Mouse (Mus musculus): ENCODE data around the gene H2al1j. TPM values are rescaled to one million over a fixed set of nuclear protein-coding genes. Genes with fewer than 3 reads are reported as not detected.

H2al1j gene
- not detected in 2 replicates for polyA plus RNA-seq (2015; fragmentation: Nextera tagmentation; extraction: Ambion mirVana)

DNA sequence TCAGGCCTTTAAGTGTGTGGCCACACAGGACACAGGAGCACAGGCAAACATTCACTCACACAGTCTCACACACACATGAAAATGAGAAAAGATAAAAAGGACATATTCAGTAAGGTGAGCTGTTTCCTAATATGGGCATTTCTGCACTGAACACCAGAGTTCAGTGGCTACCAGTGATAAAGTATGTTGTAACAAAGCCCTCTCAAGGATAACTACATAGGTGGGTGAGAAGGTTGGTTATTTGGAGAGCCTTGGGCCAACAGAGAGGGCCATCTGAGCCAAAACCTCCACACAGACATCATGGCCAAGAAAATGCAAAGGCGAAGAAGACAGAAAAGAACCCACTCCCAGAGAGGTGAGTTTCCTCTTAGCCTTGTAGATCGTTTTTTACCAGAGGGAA, at the start of gene H2al1j:
Gene H2al1j, plus strand, starts transcription at position 301 of the 400 bp plus-strand sequence.

DNA sequence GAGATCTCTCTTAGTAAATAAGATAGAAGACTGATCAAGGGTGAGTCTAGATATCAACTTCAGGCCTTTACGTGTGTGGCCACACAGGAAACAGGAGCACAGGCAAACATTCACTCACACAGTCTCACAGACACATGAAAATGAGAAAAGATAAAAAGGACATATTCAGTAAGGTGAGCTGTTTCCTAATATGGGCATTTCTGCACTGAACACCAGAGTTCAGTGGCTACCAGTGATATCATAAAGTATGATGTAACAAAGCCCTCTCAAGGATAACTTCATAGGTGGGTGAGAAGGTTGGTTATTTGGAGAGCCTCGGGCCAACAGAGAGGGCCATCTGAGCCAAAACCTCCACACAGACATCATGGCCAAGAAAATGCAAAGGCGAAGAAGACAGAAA, 28.7 kb upstream of the H2al1j start, which contains the start of gene H2al1a:
Gene H2al1a, plus strand, starts transcription at position 301 of the 400 bp plus-strand sequence.

DNA sequence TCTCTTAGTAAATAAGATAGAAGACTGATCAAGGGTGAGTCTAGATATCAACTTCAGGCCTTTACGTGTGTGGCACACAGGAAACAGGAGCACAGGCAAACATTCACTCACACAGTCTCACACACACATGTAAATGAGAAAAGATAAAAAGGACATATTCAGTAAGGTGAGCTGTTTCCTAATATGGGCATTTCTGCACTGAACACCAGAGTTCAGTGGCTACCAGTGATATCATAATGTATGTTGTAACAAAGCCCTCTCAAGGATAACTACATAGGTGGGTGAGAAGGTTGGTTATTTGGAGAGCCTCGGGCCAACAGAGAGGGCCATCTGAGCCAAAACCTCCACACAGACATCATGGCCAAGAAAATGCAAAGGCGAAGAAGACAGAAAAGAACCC, 25.5 kb upstream of the H2al1j start, which contains the start of gene H2al1b:
Gene H2al1b, plus strand, starts transcription at position 301 of the 400 bp plus-strand sequence.

DNA sequence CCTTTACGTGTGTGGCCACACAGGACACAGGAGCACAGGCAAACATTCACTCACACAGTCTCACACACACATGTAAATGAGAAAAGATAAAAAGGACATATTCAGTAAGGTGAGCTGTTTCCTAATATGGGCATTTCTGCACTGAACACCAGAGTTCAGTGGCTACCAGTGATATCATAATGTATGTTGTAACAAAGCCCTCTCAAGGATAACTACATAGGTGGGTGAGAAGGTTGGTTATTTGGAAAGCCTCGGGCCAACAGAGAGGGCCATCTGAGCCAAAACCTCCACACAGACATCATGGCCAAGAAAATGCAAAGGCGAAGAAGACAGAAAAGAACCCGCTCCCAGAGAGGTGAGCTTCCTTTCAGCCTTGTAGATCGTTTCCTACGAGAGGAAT, 22.3 kb upstream of the H2al1j start, which contains the start of gene H2al1c:
Gene H2al1c, plus strand, starts transcription at position 301 of the 400 bp plus-strand sequence.

DNA sequence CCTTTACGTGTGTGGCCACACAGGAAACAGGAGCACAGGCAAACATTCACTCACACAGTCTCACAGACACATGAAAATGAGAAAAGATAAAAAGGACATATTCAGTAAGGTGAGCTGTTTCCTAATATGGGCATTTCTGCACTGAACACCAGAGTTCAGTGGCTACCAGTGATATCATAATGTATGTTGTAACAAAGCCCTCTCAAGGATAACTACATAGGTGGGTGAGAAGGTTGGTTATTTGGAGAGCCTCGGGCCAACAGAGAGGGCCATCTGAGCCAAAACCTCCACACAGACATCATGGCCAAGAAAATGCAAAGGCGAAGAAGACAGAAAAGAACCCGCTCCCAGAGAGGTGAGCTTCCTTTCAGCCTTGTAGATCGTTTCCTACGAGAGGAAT, 19.1 kb upstream of the H2al1j start, which contains the start of gene H2al1d:
Gene H2al1d, plus strand, starts transcription at position 301 of the 400 bp plus-strand sequence.

DNA sequence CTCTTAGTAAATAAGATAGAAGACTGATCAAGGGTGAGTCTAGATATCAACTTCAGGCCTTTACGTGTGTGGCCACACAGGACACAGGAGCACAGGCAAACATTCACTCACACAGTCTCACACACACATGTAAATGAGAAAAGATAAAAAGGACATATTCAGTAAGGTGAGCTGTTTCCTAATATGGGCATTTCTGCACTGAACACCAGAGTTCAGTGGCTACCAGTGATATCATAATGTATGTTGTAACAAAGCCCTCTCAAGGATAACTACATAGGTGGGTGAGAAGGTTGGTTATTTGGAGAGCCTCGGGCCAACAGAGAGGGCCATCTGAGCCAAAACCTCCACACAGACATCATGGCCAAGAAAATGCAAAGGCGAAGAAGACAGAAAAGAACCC, 16.0 kb upstream of the H2al1j start, which contains the start of gene H2al1e:
Gene H2al1e, plus strand, starts transcription at position 301 of the 400 bp plus-strand sequence.

DNA sequence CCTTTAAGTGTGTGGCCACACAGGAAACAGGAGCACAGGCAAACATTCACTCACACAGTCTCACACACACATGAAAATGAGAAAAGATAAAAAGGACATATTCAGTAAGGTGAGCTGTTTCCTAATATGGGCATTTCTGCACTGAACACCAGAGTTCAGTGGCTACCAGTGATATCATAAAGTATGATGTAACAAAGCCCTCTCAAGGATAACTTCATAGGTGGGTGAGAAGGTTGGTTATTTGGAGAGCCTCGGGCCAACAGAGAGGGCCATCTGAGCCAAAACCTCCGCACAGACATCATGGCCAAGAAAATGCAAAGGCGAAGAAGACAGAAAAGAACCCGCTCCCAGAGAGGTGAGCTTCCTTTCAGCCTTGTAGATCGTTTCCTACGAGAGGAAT, 12.8 kb upstream of the H2al1j start, which contains the start of gene H2al1f:
Gene H2al1f, plus strand, starts transcription at position 301 of the 400 bp plus-strand sequence.

DNA sequence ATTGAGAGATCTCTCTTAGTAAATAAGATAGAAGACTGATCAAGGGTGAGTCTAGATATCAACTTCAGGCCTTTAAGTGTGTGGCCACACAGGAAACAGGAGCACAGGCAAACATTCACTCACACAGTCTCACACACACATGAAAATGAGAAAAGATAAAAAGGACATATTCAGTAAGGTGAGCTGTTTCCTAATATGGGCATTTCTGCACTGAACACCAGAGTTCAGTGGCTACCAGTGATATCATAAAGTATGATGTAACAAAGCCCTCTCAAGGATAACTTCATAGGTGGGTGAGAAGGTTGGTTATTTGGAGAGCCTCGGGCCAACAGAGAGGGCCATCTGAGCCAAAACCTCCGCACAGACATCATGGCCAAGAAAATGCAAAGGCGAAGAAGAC, 9.7 kb upstream of the H2al1j start, which contains the start of gene H2al1g:
Gene H2al1g, plus strand, starts transcription at position 301 of the 400 bp plus-strand sequence.

DNA sequence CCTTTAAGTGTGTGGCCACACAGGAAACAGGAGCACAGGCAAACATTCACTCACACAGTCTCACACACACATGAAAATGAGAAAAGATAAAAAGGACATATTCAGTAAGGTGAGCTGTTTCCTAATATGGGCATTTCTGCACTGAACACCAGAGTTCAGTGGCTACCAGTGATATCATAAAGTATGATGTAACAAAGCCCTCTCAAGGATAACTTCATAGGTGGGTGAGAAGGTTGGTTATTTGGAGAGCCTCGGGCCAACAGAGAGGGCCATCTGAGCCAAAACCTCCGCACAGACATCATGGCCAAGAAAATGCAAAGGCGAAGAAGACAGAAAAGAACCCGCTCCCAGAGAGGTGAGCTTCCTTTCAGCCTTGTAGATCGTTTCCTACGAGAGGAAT, 6.4 kb upstream of the H2al1j start, which contains the start of gene H2al1h:
Gene H2al1h, plus strand, starts transcription at position 301 of the 400 bp plus-strand sequence.

DNA sequence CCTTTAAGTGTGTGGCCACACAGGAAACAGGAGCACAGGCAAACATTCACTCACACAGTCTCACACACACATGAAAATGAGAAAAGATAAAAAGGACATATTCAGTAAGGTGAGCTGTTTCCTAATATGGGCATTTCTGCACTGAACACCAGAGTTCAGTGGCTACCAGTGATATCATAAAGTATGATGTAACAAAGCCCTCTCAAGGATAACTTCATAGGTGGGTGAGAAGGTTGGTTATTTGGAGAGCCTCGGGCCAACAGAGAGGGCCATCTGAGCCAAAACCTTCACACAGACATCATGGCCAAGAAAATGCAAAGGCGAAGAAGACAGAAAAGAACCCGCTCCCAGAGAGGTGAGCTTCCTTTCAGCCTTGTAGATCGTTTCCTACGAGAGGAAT, 3.3 kb upstream of the H2al1j start, which contains the start of gene H2al1i:
Gene H2al1i, plus strand, starts transcription at position 301 of the 400 bp plus-strand sequence.

Other genes with a start within 250 kb of the H2al1j start
- gene H2al1a, start 28.6 kb upstream of the H2al1j start, polyA plus RNA-seq (2015; fragmentation: Nextera tagmentation; extraction: Ambion mirVana) = not detected in 2 replicates
- gene H2al1b, start 25.4 kb upstream of the H2al1j start, polyA plus RNA-seq (2015; fragmentation: Nextera tagmentation; extraction: Ambion mirVana) = not detected in 2 replicates
- not detected in 2 replicates for gene H2al1c, start 22.2 kb upstream of the H2al1j start, polyA plus RNA-seq (2015; fragmentation: Nextera tagmentation; extraction: Ambion mirVana)
- gene H2al1d, start 19.0 kb upstream of the H2al1j start, polyA plus RNA-seq (2015; fragmentation: Nextera tagmentation; extraction: Ambion mirVana) = not detected in 2 replicates
- not detected in 2 replicates for gene H2al1e, start 15.9 kb upstream of the H2al1j start, polyA plus RNA-seq (2015; fragmentation: Nextera tagmentation; extraction: Ambion mirVana)
- gene H2al1f, start 12.7 kb upstream of the H2al1j start, polyA plus RNA-seq (2015; fragmentation: Nextera tagmentation; extraction: Ambion mirVana) = not detected in 2 replicates
- gene H2al1g, start 9.6 kb upstream of the H2al1j start, polyA plus RNA-seq (2015; fragmentation: Nextera tagmentation; extraction: Ambion mirVana) = not detected in 2 replicates
- not detected in 2 replicates for gene H2al1h, start 6.3 kb upstream of the H2al1j start, polyA plus RNA-seq (2015; fragmentation: Nextera tagmentation; extraction: Ambion mirVana)
- gene H2al1i, start 3.2 kb upstream of the H2al1j start, polyA plus RNA-seq (2015; fragmentation: Nextera tagmentation; extraction: Ambion mirVana) = not detected in 2 replicates

Measured in spleen, postnatal 0 days (tissue).